Mouse (Mus musculus) thymus, adult 18-20 months (tissue): Measurements from ENCODE around the gene Mepce.

Experiments
- DNase-seq, 2 experiments: peaks; one replicate each; pipeline ENCODE4 v3.0.0; 2022; ENCODE audit warnings: mixed read lengths in 2 of 2

Gene Mepce

DNA sequence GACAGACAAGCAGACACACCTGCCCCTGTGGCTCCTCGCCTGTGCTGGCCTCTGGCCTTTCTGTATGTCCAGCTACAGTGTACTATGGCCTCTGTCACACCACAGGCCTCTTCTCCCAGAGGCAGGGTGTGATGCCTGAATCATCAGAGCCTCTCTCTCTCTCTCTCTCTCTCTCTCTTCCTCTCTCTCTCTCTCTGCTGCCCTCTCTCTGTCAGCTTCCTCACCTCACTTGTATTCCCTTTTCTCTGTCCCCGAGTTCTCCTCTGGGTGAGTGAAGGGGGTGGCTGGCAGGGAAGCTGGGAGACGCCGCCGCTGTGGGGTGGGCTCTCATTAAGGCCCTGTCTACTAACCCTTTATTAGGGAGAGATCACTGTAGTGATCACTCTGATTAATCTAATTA, 48.9 kb downstream of the Mepce start:
- DNase-seq, result no peak

DNA sequence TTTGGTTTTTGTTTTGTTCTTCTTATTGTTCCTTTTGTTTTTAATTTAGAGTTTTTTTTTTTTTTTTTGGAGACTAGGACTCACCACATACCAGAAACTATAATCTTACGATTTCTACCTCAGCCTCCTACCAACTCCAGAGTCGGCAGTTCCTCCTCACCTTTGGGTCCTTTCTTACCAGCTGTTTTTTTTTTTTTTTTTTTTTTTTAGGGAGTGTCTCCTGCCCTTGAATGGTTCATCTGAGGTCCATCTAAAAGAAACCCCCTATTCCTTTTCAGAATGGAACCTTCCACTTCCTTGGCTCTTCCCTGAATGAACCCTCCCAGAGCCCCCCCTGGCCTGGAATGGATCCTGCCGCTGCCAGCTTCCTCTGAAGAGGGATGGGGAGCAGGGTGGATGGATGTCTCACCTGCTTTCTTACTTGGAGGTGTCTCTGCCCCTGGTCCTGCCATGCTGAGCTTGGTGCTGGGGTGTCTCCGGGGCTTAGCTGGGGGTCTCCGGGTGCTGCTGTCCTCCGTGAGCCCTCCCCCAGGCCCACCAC, 50.0 kb downstream of the Mepce start:
- no peak for DNase-seq

DNA sequence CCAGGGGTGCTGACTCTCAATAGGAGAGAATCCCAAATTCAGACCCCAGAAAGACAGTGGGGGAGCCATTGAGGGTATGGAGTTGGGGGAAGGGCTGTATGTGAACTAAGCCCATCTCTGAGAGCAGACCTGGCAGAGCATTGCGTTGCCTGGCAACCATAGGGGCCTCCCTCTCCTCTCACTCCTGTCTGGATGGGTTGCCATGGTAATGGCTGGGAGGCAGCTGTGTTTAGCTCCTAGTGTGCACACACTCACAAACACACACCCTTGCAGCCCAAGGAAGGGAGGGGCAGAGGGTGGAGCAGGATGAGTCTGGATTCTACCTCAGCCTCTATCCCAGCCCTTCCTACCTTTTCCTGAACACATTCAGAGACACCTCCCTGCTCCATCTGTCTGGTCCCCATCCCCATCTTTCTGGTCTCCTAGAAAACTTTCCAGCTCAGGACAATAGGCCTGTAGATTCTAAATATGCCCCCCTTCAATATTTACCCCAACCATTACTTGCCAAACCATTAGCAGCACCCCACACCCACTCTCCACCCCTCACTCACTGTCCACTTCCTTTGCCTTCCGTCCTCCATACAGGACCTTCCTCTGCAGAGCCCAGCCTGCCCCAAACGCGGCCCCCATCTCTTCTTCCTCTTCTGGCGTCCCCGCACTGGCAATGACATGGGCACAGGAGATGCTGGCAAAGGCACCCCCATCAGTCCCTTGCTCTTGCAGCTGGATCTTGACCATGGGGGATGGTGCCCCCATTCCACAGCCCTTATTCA, 53.0 kb downstream of the Mepce start:
- DNase-seq, result no peak

DNA sequence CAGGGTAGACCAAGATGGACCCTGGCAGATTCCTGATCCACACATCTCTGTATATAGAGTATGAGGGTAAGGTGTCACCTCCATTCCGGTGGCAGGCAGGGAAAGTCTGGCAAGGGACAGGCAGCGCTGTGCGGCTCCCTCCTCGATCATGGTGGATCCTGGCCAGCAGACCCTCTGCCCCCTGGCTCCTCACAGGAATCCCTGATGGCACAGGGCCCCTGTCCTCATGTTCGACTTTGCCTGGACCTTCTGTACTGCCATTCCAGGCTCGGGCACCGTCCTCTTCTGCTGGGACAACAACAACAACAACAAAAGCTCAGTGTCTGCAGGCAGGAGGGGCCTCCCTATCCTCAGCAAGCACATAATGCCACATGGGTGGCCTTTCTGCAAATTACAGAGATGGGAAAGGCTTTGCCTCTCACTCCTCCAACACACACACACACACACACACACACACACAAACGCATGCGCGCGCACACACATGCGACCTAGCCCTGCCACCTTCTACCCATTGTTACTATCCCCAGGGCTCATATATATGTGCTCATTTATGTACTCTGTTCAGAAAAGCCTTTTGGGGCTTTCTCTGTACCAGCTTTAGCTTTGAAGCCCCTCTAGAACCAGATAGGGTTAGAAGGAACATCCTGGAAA, 53.7 kb downstream of the Mepce start:
- no peak for DNase-seq
